Mouse (Mus musculus): Measurements from ENCODE around the gene Taf1b. TPM values are rescaled to one million over a fixed set of nuclear protein-coding genes. Genes with fewer than 3 reads are reported as not detected.

Gene Taf1b
- polyA plus RNA-seq, 1 experiment from 2014 or later: 40.6 TPM

DNA sequence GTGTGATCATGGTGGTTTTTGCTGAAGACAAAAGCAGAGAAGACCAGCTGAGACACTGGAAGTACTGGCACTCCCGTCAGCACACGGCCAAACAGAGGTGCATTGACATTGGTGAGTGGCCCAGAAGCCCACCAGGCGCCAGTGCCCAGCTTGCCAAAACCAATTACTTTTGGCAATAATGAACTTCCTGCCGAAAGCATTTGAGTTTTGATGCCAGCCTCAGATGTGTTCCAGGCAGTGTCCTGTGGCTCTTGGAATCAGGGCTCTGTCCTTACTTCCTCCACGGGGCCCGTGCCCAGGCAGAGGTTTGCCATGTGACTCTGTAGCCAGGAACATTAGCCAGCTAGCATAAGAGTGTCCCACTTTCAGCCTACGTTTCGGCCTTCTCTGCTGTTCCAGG is 86.7 kb downstream of the Taf1b start:
- Histone ChIP-seq H3K27me3 (replicated peaks; ENCODE audit: control insufficient read depth, insufficient read depth, low read length) (no peaks in the 10 kb centered on the region), H3K27ac (ENCODE audit: low read depth, low read length) (no peak overlapping the region), H3K4me1 (ENCODE audit: control insufficient read depth, insufficient read depth, low read length) (no peaks in the 10 kb centered on the region), H3K9ac (ENCODE audit: low read length) (no peak overlapping the region), H3K4me2 (ENCODE audit: low read length) (no peak overlapping the region), H3K36me3 (ENCODE audit: control insufficient read depth, insufficient read depth, low read length) (no peaks in the 10 kb centered on the region), H3K4me3 (ENCODE audit: low read depth, low read length) (no peak overlapping the region), H3K9me3 (replicated peaks; ENCODE audit: control insufficient read depth, low read length) (no peaks in the 10 kb centered on the region)
- ATAC-seq: peak; percentile 20; the same call in 1 of the 2 replicates
- peak; percentile 27 for DNase-seq (ENCODE audit: low spot score)
- WGBS: 78% methylated on average over 8 of the region's 8 CpGs

DNA sequence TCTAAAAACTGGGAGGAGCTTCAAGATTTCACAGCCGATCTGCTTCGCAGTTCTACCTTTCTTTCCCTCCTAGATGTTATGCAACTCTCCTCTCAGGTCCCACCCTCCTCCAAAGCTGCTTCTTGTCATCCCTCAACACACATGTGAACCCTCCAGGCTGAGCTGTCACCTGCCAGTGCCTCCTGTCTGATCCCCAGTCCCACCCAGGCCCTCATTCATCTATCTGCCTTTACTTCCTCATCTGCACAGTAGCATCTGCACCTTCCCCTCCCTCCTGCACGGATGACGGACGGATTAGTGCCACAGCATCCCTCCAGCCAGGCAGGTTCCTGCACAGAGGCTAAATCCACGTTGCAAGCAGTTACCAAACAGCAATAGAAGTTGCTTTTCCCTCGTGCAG is 88.0 kb downstream of the Taf1b start:
- Histone ChIP-seq H3K4me1 (ENCODE audit: control insufficient read depth, insufficient read depth, low read length) (no peaks in the 10 kb centered on the region), H3K27ac (ENCODE audit: low read depth, low read length) (no peak overlapping the region), H3K4me3 (ENCODE audit: low read depth, low read length) (no peak overlapping the region), H3K27me3 (replicated peaks; ENCODE audit: control insufficient read depth, insufficient read depth, low read length) (no peaks in the 10 kb centered on the region), H3K9ac (ENCODE audit: low read length) (no peak overlapping the region), H3K9me3 (replicated peaks; ENCODE audit: control insufficient read depth, low read length) (no peaks in the 10 kb centered on the region), H3K36me3 (ENCODE audit: control insufficient read depth, insufficient read depth, low read length) (no peaks in the 10 kb centered on the region), H3K4me2 (ENCODE audit: low read length) (no peak overlapping the region)
- WGBS: 76% methylated on average over 7 of the region's 7 CpGs
- DNase-seq (ENCODE audit: low spot score) (no peak), ATAC-seq (no peak)

DNA sequence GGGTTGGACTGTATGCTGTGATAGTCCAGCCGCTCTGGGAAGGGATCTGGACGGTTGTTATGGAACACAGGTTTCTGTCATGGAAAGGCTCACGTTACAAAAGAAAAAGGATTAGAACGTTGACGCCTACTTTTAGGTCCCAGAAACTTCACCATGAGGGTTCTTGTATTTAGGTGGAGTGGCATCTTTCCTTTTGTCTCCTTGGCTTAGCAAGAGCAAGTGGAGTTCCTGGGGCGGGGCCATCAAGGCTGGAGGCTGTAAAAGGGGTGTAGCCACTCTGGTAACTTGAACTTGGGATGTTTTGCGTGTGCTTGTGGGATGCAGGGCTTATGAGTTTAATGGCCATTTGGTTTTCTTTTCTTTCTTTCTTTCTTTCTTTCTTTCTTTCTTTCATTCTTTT is 92.2 kb downstream of the Taf1b start:
- no peak overlapping the region for H3K4me2 ChIP-seq (ENCODE audit: low read length)
- H3K9ac ChIP-seq (ENCODE audit: low read length): no peak overlapping the region
- no peaks in the 10 kb centered on the region for H3K9me3 ChIP-seq (replicated peaks; ENCODE audit: control insufficient read depth, low read length)
- no peak for DNase-seq (ENCODE audit: low spot score)
- no peak overlapping the region for H3K27ac ChIP-seq (ENCODE audit: low read depth, low read length)
- H3K36me3 ChIP-seq (ENCODE audit: control insufficient read depth, insufficient read depth, low read length): no peaks in the 10 kb centered on the region
- ATAC-seq: no peak
- no peaks in the 10 kb centered on the region for H3K27me3 ChIP-seq (replicated peaks; ENCODE audit: control insufficient read depth, insufficient read depth, low read length)
- H3K4me3 ChIP-seq (ENCODE audit: low read depth, low read length): no peak overlapping the region
- 71% methylated on average over 7 of the region's 7 CpGs for WGBS
- H3K4me1 ChIP-seq (ENCODE audit: control insufficient read depth, insufficient read depth, low read length): 0 out of 2 replicates have a peak, but pooled peaks cover 2% of the 10 kb centered on the region

DNA sequence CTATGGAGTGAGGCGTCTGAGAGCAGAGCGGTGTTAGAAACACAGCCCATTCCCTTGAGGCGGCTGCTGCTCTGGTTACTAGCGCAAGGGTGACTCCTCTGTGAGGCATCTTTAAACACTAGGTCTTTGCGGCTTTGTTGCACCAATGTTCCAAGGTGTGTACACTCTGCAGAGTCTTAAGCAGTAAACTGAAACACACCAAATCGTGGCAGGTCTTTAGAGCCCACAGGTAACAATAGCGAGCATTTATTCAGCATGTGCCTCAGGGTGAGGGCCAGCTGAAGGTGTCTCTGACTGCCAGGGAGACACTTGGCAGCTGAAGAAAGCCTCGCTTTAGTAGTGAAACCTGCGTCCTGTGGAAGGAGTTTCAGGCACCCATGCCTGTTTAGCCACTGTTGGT is 93.9 kb downstream of the Taf1b start:
- H3K27ac ChIP-seq (ENCODE audit: low read depth, low read length): no peak overlapping the region
- no peaks in the 10 kb centered on the region for H3K36me3 ChIP-seq (ENCODE audit: control insufficient read depth, insufficient read depth, low read length)
- no peaks in the 10 kb centered on the region for H3K9me3 ChIP-seq (replicated peaks; ENCODE audit: control insufficient read depth, low read length)
- 83% methylated on average over 9 of the region's 9 CpGs for WGBS
- no peak overlapping the region for H3K4me2 ChIP-seq (ENCODE audit: low read length)
- no peak overlapping the region for H3K9ac ChIP-seq (ENCODE audit: low read length)
- H3K4me3 ChIP-seq (ENCODE audit: low read depth, low read length): no peak overlapping the region
- H3K27me3 ChIP-seq (replicated peaks; ENCODE audit: control insufficient read depth, insufficient read depth, low read length): no peaks in the 10 kb centered on the region
- H3K4me1 ChIP-seq (ENCODE audit: control insufficient read depth, insufficient read depth, low read length): 0 out of 2 replicates have a peak, but pooled peaks cover 2% of the 10 kb centered on the region
- DNase-seq (ENCODE audit: low spot score): no peak
- ATAC-seq: no peak

DNA sequence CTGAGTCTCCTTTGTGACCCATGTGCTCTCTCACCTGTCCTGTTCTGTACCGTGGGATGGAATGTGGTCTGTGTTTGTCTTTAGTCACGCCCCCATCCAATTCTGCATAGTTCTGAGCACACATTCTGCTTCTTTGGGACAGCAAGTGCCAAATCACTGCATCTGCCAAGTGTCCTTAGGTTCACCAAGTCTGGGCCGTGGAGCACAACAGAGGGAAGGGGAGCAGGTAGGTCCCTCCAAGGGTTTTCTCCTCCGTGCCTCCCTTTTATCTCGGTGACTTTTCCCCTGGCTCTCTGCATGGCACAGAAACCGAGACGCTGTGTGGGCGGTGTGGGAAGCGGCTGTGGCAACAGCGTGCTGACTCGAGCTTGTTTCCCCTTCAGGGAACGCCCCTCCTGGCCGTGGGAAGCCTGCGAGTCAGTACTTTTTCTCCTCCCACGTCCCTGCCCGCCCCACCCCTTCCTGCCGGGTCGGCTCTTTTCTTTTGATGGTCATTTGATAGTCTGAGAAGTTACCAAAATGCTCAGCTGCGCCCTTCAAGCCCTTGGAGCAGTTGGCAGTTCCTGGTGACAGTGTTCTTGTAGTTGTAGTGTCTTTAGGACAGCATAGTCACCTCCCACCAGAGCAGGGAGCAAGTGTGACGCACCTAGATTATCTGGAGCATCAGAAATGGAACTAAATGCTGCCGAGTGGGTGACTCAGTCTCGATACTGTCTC is 95.0 kb downstream of the Taf1b start:
- no peak; the same call in 1 of the 2 replicates for ATAC-seq

DNA sequence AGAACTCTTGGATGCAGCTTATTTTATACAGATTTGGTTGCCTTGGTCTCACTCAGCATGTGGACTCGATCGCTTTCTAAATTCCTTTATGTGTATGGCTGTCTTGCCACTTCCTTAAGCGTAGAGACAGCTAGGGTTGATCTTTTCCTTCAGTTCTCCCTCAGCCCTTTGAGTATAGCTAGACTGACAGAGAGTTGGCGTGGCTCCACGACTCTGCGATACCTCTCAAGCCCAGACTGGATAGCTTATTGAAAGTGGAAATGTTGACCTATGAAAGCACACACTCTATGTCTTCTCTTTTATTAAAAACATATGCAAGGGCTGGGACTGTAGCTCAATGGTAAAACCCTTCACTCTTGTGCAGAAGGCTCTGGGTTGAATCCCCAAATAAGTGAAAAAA is 99.2 kb downstream of the Taf1b start:
- no peaks in the 10 kb centered on the region for H3K9me3 ChIP-seq (replicated peaks; ENCODE audit: control insufficient read depth, low read length)
- H3K36me3 ChIP-seq (ENCODE audit: control insufficient read depth, insufficient read depth, low read length): no peaks in the 10 kb centered on the region
- H3K27ac ChIP-seq (ENCODE audit: low read depth, low read length): no peak overlapping the region
- H3K4me2 ChIP-seq (ENCODE audit: low read length): no peak overlapping the region
- H3K9ac ChIP-seq (ENCODE audit: low read length): no peak overlapping the region
- 86% methylated on average over 6 of the region's 6 CpGs for WGBS
- H3K27me3 ChIP-seq (replicated peaks; ENCODE audit: control insufficient read depth, insufficient read depth, low read length): no peaks in the 10 kb centered on the region
- 0 out of 2 replicates have a peak, but pooled peaks cover 2% of the 10 kb centered on the region for H3K4me1 ChIP-seq (ENCODE audit: control insufficient read depth, insufficient read depth, low read length)
- no peak for ATAC-seq
- no peak for DNase-seq (ENCODE audit: low spot score)
- H3K4me3 ChIP-seq (ENCODE audit: low read depth, low read length): no peak overlapping the region

More for the DNA sequence above, 95.0 kb downstream of the Taf1b start:
- WGBS: 19% methylated on average over 22 of the region's 22 CpGs
- H3K4me2 ChIP-seq (ENCODE audit: low read length): peak overlapping the region; percentile 28
- H3K36me3 ChIP-seq (ENCODE audit: control insufficient read depth, insufficient read depth, low read length): no peaks in the 10 kb centered on the region
- no peak for DNase-seq (ENCODE audit: low spot score)
- no peaks in the 10 kb centered on the region for H3K27me3 ChIP-seq (replicated peaks; ENCODE audit: control insufficient read depth, insufficient read depth, low read length)
- no peaks in the 10 kb centered on the region for H3K9me3 ChIP-seq (replicated peaks; ENCODE audit: control insufficient read depth, low read length)
- no peak overlapping the region for H3K4me3 ChIP-seq (ENCODE audit: low read depth, low read length)
- no peak overlapping the region for H3K9ac ChIP-seq (ENCODE audit: low read length)
- 0 out of 2 replicates have a peak, but pooled peaks cover 2% of the 10 kb centered on the region for H3K4me1 ChIP-seq (ENCODE audit: control insufficient read depth, insufficient read depth, low read length)
- H3K27ac ChIP-seq (ENCODE audit: low read depth, low read length): no peak overlapping the region

DNA sequence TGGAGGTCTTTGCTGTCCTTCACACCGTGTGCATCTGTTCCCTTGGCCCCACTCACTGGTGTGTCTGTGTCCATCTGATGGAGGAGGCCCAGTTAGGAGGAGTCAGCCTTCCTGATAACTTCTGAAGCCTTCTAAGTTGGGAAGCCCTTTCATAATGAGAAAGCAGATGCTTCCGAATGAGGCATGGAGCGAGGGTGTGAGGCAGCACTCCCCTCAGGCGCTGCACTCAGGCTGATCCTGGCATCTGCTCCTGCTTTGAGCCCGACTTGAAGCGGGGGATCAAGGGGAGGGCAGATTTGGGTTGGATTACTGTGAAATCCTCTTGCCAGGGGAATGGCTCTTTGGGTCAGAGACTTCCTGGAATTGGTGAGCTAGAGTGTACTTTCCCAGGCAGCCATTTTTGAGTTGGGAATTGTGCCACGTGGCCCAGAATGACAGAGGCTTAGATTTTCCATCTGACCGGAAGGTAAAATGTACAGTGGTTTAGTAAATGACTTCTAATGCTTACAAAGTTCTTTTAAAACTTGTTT is 101.3 kb downstream of the Taf1b start:
- DNase-seq (ENCODE audit: low spot score): no peak
- WGBS: 71% methylated on average over 8 of the region's 8 CpGs

DNA sequence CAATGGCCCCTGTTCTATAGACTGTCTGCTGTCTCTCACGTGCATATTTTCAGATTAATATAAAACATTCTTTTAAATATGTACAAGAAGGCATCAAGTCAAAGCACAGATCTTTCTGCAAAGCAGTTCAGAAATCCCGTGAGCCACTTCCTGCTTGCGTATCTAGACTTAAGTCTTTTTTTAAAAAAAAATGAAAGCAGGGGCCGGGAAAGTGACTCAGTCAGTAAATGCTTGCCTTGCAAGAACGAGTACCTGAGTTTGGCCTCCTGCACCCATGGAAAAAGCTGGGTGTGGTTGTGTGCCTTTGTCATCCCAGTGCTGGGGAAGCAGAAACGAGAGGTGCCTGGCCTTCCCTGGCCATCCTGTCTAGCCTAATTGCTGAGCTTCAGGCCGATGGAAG is 101.9 kb downstream of the Taf1b start:
- Histone ChIP-seq H3K4me1 (ENCODE audit: control insufficient read depth, insufficient read depth, low read length) (no peaks in the 10 kb centered on the region), H3K4me3 (ENCODE audit: low read depth, low read length) (no peak overlapping the region), H3K36me3 (ENCODE audit: control insufficient read depth, insufficient read depth, low read length) (no peaks in the 10 kb centered on the region), H3K27ac (ENCODE audit: low read depth, low read length) (no peak overlapping the region), H3K27me3 (replicated peaks; ENCODE audit: control insufficient read depth, insufficient read depth, low read length) (no peaks in the 10 kb centered on the region), H3K9me3 (replicated peaks; ENCODE audit: control insufficient read depth, low read length) (no peaks in the 10 kb centered on the region), H3K4me2 (ENCODE audit: low read length) (no peak overlapping the region), H3K9ac (ENCODE audit: low read length) (no peak overlapping the region)
- DNase-seq (ENCODE audit: low spot score): no peak
- ATAC-seq: no peak
- 83% methylated on average over 7 of the region's 7 CpGs for WGBS

More for the DNA sequence above, 101.3 kb downstream of the Taf1b start:
- Histone ChIP-seq H3K4me1 (ENCODE audit: control insufficient read depth, insufficient read depth, low read length) (no peaks in the 10 kb centered on the region), H3K36me3 (ENCODE audit: control insufficient read depth, insufficient read depth, low read length) (no peaks in the 10 kb centered on the region), H3K9me3 (replicated peaks; ENCODE audit: control insufficient read depth, low read length) (no peaks in the 10 kb centered on the region), H3K4me2 (ENCODE audit: low read length) (no peak overlapping the region), H3K27me3 (replicated peaks; ENCODE audit: control insufficient read depth, insufficient read depth, low read length) (no peaks in the 10 kb centered on the region), H3K9ac (ENCODE audit: low read length) (no peak overlapping the region), H3K4me3 (ENCODE audit: low read depth, low read length) (no peak overlapping the region), H3K27ac (ENCODE audit: low read depth, low read length) (no peak overlapping the region)
- no peak for ATAC-seq

DNA sequence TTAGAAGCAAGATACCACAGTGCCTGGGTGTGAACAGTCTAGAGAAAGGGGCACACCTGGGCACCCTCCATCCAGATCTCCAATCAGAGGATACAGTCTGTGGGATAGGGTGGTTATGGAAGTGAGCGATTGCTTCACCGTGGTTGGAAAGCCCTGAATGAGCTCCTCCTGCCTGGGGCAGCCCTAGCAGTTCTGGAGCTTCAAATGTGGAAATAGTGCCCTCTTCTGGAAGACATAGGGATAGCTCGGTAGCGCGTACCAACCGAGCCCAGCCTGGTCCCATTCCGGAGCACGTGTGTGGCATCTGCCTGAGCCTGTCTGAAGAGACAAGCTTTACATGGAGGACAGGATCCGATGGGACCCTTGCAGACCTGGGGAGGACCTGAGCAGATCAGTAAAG is 102.6 kb downstream of the Taf1b start:
- H3K9ac ChIP-seq (ENCODE audit: low read length): no peak overlapping the region
- H3K4me2 ChIP-seq (ENCODE audit: low read length): no peak overlapping the region
- WGBS: 2% methylated on average over 9 of the region's 9 CpGs
- H3K27ac ChIP-seq (ENCODE audit: low read depth, low read length): no peak overlapping the region
- H3K9me3 ChIP-seq (replicated peaks; ENCODE audit: control insufficient read depth, low read length): no peaks in the 10 kb centered on the region
- H3K27me3 ChIP-seq (replicated peaks; ENCODE audit: control insufficient read depth, insufficient read depth, low read length): no peaks in the 10 kb centered on the region
- ATAC-seq (peak; percentile 80), DNase-seq (ENCODE audit: low spot score) (peak; percentile 85)
- H3K4me3 ChIP-seq (ENCODE audit: low read depth, low read length): no peak overlapping the region
- no peaks in the 10 kb centered on the region for H3K36me3 ChIP-seq (ENCODE audit: control insufficient read depth, insufficient read depth, low read length)
- H3K4me1 ChIP-seq (ENCODE audit: control insufficient read depth, insufficient read depth, low read length): no peaks in the 10 kb centered on the region

All from forebrain, embryonic 14.5 days (tissue).